Mouse (Mus musculus): Measurements from ENCODE around the gene Ntn4.

The Ntn4 gene

GRCm38 (mm10) chr10:93641821-93642746 lies 1.6 kb downstream of the Ntn4 start:
- in situ Hi-C loops (cut with MboI, MseI): no loop called here

DNA sequence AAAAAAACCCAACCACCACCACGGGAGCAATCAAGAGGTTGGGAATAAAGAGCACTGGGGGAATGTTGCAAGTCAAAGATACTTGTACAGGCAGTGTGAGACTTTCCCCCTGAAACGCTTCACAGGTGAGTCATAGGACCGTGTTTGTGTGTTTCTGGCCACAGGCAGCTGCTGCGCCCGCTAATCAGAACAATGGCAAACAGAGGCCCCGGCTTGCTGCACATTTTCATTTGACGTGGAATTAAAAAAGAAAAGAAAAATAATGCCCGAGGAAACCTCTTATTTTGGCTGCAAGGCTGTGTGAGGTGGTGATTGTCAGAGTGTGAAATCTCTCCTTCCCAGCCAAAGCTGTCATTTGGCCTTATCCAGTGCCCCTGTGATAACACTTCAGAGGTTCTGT lies 2.4 kb downstream of the Ntn4 start:
- in situ Hi-C loops (cut with MboI, MseI): no loop called here

DNA sequence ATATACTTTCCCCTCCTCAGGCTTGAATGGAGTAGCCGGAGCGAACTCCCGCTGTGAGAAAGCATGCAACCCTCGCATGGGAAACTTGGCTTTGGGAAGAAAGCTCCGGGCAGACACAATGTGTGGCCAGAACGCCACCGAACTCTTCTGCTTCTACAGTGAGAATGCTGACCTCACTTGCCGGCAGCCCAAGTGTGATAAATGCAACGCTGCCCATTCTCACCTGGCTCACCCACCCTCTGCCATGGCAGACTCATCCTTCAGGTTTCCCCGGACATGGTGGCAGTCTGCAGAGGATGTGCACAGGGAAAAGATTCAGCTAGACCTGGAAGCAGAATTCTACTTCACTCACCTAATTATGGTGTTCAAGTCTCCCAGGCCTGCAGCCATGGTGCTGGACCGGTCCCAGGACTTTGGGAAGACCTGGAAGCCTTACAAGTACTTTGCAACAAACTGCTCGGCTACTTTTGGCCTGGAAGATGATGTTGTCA lies 4.0 kb downstream of the Ntn4 start:
- in situ Hi-C loops (cut with MboI, MseI): no loop called here

GRCm38 (mm10) chr10:93647655-93648561 lies 7.4 kb downstream of the Ntn4 start:
- in situ Hi-C loops (cut with MboI, MseI): no loop called here

DNA sequence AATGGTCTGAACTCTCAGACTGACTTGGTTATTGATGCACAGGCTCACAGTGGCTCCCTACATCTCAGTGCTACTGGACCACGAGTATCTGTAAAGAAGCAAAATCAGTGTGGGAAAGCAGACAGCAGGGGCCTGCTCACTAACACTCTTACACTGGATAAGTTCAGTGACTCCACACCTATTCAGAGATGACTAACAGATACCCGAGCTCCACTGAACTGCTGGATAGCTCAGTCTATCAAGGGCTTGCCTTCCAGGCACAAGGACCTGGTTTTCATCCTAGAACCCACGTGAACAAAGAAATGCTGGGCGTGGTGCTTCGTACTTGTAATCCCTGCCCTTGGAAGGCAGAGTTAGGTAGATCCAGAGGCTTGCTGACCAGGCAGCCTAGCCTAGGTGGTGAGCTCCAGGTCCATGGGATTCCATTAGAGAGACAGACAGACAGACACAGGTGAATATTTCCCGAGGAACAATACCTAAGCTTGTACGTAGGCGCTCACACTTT lies 8.2 kb downstream of the Ntn4 start:
- in situ Hi-C loops (cut with MboI, MseI): no loop called here

DNA sequence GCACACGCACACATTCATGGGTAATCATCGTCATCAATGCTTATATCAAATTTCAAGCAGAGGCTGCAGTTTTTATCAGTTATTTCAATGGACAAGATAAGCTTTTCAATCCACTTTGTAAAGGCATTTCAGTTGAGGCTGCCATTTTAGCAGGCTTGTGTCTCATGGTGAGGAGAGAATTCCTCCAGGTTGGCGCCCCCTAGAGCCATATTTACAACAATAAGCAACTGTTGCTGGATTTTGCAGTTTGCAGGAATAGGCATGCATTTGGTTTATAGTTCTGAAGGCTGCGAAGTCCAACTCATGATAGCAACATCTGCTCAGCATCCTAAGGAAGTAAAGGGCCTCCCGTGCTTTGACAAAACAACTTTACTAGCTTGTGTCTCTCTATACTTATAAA lies 8.6 kb downstream of the Ntn4 start:
- in situ Hi-C loops (cut with MboI, MseI): no loop called here

DNA sequence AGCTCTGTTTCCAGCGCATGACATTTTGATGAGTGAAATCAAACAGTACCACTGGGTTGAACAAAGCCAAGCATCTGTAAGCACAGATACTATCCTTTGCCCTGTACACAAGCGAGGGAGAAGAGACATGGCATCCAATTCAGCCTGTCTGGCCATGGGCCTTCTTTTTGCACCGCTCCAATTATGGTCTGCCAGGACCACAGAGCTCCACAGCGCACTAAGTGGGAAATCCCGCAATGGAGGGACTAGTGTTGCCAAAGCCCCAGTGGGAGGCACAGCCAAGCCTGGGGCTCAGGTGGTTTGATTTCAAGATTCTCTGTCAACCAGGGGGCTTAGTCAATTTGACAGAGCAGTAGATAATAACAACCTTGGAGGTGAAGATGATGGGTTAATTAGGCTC lies 9.1 kb downstream of the Ntn4 start:
- in situ Hi-C loops (cut with MboI, MseI): no loop called here

DNA sequence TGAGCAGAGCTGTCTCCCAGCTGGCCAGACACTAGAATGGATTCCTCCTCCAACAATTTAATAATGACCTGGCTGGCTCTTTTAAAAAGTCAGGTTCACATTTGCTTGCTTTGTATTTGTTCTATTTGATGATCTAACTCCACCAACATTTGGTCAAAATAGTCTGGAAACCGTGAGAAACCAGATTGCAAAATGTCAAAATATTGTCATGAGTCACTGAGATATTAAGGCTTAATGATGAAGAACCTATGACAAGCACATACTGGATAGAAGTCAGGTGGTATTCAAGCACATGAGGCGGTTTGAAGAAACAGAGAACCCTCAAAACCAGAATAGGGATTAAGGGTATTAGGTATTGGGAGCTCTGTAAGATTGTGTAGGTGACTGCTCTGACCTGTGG lies 12.8 kb downstream of the Ntn4 start:
- in situ Hi-C loops (cut with MboI, MseI): no loop called here

- in situ Hi-C loops (cut with MboI, MseI): no loop called here
Measured at GRCm38 (mm10) chr10:93655428-93655827, 14.9 kb downstream of the Ntn4 start.

GRCm38 (mm10) chr10:93659792-93660191 lies 19.3 kb downstream of the Ntn4 start:
- in situ Hi-C loops (cut with MboI, MseI): no loop called here

GRCm38 (mm10) chr10:93661348-93661991 lies 21.0 kb downstream of the Ntn4 start:
- in situ Hi-C loops (cut with MboI, MseI): no loop called here

DNA sequence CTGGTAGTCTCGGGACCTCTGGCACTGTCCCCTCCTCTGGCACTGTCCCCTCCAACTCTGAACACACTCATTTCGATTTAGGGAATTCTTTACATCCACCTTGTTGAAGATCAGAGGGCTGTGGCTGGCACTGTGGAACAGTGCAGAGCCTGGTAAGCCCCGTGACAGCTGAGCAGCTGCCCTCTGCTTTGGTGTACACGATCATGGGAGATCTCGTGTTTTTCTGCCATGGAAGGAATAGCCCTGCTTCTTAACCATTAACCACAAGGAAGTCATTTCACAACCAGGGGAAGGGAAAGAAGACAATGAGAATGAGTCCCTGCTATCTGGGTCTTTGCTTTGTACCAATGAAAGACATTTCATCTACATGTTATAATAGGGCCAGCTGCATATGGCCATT lies 21.5 kb downstream of the Ntn4 start:
- in situ Hi-C loops (cut with MboI, MseI): no loop called here

- in situ Hi-C loops (cut with MboI, MseI): no loop called here
Measured at GRCm38 (mm10) chr10:93666222-93666621, 25.7 kb downstream of the Ntn4 start.

DNA sequence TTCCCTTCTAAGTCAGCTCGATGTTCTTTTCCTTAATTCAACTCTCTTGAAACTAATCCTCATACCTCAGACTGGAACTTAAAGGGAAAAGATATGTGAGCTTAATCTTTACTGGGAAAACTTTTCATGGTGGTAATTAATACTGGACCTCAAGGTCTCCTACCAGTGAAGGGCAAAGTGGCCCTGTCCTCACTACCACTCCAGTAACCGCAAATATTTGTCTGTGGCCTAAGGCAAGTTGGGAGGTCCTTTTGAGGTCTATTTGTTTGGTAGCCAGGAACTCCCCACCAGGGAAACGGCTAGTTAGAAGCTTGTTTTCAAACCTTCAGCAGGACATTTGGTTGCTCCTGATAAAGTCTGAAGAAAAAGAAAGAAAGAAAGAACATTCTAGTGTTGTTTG lies 26.5 kb downstream of the Ntn4 start:
- in situ Hi-C loops (cut with MboI, MseI): no loop called here

GRCm38 (mm10) chr10:93672646-93673479 lies 32.4 kb downstream of the Ntn4 start:
- in situ Hi-C loops (cut with MboI, MseI): no loop called here

DNA sequence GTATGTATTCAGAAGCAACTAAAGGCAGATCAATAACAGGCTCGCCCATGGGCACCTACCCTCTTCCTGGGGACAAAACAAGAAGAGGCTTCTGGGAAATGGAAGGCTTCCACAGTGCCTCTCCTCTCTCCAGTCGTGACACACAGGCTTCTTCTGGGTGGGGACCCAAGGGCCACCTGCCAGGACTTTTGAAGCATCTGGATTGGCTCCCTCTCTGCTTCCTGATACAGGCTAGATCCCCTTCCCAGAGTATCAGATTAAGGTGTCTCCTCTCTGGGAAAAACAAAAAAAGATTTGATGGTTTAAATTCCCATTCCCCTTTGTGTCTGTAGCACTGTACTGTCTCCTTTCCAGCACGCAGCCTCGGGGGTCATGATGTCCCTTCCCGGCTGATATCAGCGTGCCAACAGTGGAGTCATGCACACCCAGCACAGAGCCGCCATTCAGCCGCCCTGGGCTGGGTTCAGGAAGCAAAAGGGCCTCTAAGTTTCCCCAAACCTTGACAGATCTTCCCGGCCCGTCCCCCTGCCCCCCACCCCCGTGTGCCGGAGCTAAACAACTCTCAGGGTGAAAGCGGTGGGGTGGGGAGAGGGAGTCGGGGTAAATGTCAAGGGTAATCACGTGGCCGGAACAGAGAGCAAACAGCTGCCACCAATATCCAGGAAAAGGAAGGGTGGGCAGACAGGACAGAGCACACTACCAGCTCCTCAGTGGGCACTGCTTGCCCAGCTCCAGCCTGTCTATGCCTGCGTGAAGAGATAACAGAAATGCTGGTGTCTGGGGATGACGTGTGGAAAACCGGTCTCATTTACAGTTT lies 38.9 kb downstream of the Ntn4 start:
- in situ Hi-C loops (cut with MboI, MseI): no loop called here

DNA sequence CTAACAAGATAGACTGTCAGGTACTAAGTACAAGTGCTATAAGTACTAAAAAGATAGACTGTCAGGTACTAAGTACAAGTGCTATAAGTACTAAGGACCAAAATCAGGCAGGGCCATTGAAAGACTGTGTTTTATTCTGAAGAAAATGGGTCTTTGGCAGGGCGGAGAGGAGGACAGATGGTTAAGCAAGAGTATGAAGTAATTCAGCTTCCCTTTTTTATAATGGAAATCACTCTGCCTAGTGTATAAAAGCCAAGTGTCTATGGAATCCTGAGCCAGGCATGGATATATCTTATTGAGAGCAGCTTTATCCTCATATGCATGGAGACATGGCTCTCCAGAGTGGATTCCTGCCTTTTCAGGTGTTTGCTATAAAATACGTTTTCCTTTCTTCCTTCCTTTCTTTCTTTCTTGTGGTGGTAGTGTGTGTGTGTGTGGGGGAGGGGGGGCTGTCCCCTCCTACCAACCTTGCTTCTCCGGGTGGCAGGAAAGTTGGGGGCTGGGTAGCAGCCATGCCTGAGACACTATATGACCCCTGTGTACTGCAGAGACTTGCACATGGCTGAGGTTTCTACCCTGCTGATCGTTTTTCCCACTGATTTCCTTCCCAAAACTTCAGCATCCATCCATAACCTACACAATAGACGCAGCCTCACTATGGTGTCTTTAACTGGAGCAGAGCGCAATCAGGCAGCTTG lies 40.3 kb downstream of the Ntn4 start:
- in situ Hi-C loops (cut with MboI, MseI): no loop called here

- in situ Hi-C loops (cut with MboI, MseI): no loop called here
Measured at GRCm38 (mm10) chr10:93682185-93682747, 41.8 kb downstream of the Ntn4 start.

DNA sequence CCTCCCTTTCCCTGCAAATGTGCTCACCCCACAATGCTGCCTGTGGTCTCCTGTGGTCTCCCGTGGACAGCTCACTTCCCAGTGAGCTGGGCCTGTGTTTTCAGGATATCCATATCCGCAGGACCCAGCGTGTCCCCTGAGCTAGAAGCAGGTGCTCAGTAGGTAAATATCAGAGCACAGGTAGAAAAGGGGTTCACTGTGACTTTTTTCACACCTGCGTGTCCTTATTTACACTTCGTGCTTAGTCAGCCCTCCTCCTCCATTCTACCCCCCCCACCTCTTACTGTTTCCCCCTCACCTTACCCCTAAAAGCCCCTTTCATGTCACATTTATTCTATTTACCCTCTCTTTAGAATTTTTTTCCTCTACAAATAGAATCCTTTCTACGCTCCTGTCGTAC lies 42.7 kb downstream of the Ntn4 start:
- in situ Hi-C loops (cut with MboI, MseI): no loop called here

Data from regulatory T cell (primary cell).